Mouse (Mus musculus) cortical plate, adult 2 months (tissue): Measurements from ENCODE around the gene Srgap1.

ENCODE experiments used
- CTCF ChIP-seq: fragments of 200-500 bp; IDR thresholded peaks from 2 replicates; pipeline ENCODE4 v1.5.1; 2011; ENCODE audit warnings: mild to moderate bottlenecking, control low read depth, low read length; ENCODE audit not compliant: insufficient read depth; ENCODE audit errors: extremely low read depth
- POLR2A ChIP-seq: fragments of 200-500 bp; IDR thresholded peaks from 2 replicates; pipeline ENCODE4 v1.6.1; 2011; ENCODE audit warnings: mild to moderate bottlenecking, low read length, control low read depth; ENCODE audit not compliant: insufficient read depth; ENCODE audit errors: extremely low read depth

DNA sequence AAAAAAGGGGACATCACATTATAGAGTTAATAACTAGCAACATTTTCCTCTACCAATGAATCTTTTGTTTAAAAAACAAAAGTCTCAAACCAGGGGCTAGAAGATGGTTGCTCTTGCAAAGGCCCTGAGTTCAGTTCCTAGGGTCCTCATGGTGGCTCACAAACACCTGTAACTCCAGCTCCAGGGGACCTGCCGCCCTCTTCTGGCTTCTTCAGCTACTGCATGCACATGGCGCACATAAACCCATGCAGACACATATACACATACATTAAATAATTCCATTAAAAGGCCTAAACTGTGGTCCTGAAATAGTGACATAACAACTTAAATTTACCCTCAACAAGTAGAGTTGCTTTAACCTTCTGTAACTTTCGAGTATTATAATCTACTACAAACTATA is 178.9 kb downstream of the Srgap1 start:
- TF ChIP-seq POLR2A: no peak
- no peak for TF ChIP-seq CTCF
